Mouse (Mus musculus) ES-Bruce4 (cell line): ENCODE results near the gene Onecut1. TPM values are rescaled to one million over a fixed set of nuclear protein-coding genes. Genes with fewer than 3 reads are reported as not detected.

Experiments used
- H3K27ac ChIP-seq: 2 replicates; pipeline ENCODE4 v1.5.1; 2012; ENCODE audit warnings: low read length, inconsistent platforms; ENCODE audit not compliant: insufficient read depth
- H3K27me3 ChIP-seq: 2 replicates; pipeline ENCODE4 v1.6.1; 2012; ENCODE audit warnings: mild to moderate bottlenecking, low read length, inconsistent platforms; ENCODE audit not compliant: control insufficient read depth, poor library complexity, insufficient read depth, severe bottlenecking
- H3K36me3 ChIP-seq: 2 replicates; pipeline ENCODE4 v1.6.1; 2012; ENCODE audit warnings: inconsistent platforms, mild to moderate bottlenecking, low read length, moderate library complexity; ENCODE audit not compliant: control insufficient read depth, poor library complexity, insufficient read depth, severe bottlenecking
- H3K4me1 ChIP-seq: one replicate; pipeline ENCODE4 v1.8.1; 2011; ENCODE audit warnings: low read length; ENCODE audit not compliant: control insufficient read depth, insufficient read depth
- H3K4me3 ChIP-seq: 2 replicates; pipeline ENCODE4 v1.5.1; 2011; ENCODE audit warnings: low read depth, mild to moderate bottlenecking, low read length
- H3K9ac ChIP-seq: 2 replicates; pipeline ENCODE4 v1.6.1; 2012; ENCODE audit warnings: low read depth, mild to moderate bottlenecking, inconsistent platforms; ENCODE audit not compliant: poor library complexity, severe bottlenecking
- H3K9me3 ChIP-seq: replicated peaks from 2 replicates; pipeline ENCODE4 v1.6.1; 2012; ENCODE audit warnings: mild to moderate bottlenecking, low read length, inconsistent platforms; ENCODE audit not compliant: control insufficient read depth, poor library complexity, insufficient read depth, severe bottlenecking
- CTCF ChIP-seq: IDR thresholded peaks from one replicate; pipeline ENCODE4 v1.8.1; 2011; ENCODE audit warnings: low read depth, low read length
- EP300 ChIP-seq: IDR thresholded peaks from 2 replicates; pipeline ENCODE4 v1.6.1; 2011; ENCODE audit warnings: low read depth, low read length; ENCODE audit not compliant: insufficient read depth
- POLR2A ChIP-seq: IDR thresholded peaks from one replicate; pipeline ENCODE4 v1.8.1; 2011; ENCODE audit warnings: low read length; ENCODE audit not compliant: insufficient read depth
- polyA plus RNA-seq: library from polyadenylated mRNA; stranded (reverse); fragments of >200 nt; gene quantifications from 2 replicates; pipeline ENCODE4 v1.2.4, GENCODE M21; 2011; ENCODE audit warnings: low read depth; ENCODE audit not compliant: missing spikeins, insufficient read depth, insufficient read length

Onecut1 gene
- polyA plus RNA-seq, 1 experiment = not detected

DNA sequence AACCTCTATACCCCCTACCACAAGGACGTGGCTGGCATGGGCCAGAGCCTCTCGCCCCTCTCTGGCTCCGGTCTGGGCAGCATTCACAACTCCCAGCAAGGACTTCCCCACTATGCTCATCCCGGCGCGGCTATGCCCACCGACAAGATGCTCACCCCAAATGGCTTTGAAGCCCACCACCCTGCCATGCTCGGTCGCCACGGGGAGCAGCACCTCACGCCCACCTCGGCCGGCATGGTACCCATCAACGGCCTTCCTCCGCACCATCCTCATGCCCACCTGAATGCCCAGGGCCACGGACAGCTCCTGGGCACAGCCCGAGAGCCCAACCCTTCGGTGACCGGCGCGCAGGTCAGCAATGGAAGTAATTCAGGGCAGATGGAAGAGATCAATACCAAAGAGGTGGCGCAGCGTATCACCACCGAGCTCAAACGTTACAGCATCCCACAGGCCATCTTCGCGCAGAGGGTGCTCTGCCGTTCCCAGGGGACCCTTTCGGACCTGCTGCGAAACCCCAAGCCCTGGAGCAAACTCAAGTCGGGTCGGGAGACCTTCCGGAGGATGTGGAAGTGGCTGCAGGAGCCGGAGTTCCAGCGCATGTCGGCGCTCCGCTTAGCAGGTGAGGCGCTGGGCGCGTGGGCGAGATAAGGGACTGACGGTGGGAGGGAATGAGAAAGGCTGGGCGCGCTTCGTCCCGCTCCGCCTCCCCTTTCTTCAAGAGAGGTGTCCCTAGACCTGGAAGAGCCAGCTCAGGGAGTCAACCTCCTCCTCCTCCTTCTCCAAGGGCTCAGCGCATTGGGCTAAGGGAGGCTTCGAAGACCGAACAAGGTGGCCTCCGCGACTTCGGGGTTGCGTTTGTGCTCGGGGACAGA, 1.3 kb downstream of the Onecut1 start:
- H3K27ac ChIP-seq = no peak overlapping the region

DNA sequence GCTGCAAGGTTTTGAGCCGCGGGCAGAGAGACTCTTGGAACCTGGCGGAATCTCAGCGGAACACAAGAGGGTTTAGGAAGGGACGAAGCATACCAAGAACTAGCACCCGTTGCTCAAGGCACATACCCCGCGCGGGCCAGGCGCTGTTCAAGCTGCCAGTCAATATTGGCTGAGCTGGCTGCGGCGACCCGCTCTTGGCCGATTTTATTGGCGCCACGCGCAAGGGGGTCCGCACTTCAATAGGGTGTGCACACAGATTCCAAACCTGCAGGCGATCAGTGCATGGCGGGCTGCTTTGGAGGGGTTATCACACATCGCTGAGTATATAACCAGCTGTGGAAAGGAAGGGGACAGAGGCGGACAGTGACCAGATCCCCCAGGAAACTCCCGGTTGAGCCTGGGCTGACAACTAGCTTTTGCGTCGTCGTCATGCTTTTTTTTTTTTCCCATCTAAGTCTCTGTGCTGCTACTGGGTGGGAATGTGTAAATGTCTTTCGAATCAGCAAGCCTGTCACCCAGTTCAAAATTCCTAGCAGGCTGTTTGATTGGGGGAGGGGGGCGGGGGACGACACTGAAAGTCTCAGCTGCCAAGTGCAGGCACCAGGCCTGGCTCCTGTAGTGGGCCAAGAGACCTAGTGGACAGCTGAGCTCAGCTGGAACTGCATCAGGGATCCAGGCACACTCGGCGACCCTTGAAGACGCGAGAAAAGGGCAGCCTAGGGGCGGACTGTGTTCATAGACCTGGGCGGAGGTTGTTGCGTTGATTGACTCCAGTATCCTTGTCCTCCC, 2.1 kb downstream of the Onecut1 start:
- Histone ChIP-seq H3K9ac (no peak overlapping the region), H3K27me3 (peaks cover 13% of the 10 kb centered on the region), H3K36me3 (no peaks in the 10 kb centered on the region), H3K27ac (no peak overlapping the region), H3K4me1 (peaks cover 2% of the 10 kb centered on the region), H3K4me3 (peak overlapping the region; percentile 71), H3K9me3 (no peaks in the 10 kb centered on the region)
- no peak for TF ChIP-seq EP300
- TF ChIP-seq CTCF = no peak
- no peak for TF ChIP-seq POLR2A

More for the DNA sequence above, 1.3 kb downstream of the Onecut1 start:
- Histone ChIP-seq H3K9ac (no peak overlapping the region), H3K9me3 (no peaks in the 10 kb centered on the region), H3K4me3 (peak overlapping the region; percentile 71), H3K36me3 (no peaks in the 10 kb centered on the region), H3K4me1 (peaks cover 2% of the 10 kb centered on the region), H3K27me3 (peaks cover 15% of the 10 kb centered on the region)
- TF ChIP-seq EP300 (no peak), CTCF (no peak), POLR2A (no peak)

DNA sequence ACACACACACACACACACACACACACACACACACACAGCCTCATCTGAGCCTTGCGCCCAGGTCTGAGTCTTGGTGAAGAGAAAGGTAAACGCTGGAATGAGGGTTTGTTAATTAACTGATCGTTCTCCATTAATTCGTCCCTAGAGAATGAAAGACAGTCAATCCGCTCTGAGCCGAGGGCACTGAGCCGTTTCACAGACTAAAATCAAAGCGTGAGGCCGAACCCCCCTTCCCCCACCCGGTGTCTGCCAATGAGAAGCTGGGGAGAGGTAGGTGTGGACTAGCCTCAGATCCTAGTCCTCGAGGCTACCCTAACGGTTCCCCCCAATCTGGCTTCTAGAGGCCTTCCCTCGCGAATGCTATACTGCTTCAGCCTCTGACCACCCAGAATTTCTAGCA, 2.8 kb downstream of the Onecut1 start:
- TF ChIP-seq CTCF (no peak), EP300 (no peak), POLR2A (no peak)
- H3K36me3 ChIP-seq = no peaks in the 10 kb centered on the region
- H3K27ac ChIP-seq = no peak overlapping the region
- no peak overlapping the region for H3K9ac ChIP-seq
- peaks cover 13% of the 10 kb centered on the region for H3K27me3 ChIP-seq
- H3K4me3 ChIP-seq = no peak overlapping the region
- no peaks in the 10 kb centered on the region for H3K9me3 ChIP-seq
- H3K4me1 ChIP-seq = peaks cover 2% of the 10 kb centered on the region

DNA sequence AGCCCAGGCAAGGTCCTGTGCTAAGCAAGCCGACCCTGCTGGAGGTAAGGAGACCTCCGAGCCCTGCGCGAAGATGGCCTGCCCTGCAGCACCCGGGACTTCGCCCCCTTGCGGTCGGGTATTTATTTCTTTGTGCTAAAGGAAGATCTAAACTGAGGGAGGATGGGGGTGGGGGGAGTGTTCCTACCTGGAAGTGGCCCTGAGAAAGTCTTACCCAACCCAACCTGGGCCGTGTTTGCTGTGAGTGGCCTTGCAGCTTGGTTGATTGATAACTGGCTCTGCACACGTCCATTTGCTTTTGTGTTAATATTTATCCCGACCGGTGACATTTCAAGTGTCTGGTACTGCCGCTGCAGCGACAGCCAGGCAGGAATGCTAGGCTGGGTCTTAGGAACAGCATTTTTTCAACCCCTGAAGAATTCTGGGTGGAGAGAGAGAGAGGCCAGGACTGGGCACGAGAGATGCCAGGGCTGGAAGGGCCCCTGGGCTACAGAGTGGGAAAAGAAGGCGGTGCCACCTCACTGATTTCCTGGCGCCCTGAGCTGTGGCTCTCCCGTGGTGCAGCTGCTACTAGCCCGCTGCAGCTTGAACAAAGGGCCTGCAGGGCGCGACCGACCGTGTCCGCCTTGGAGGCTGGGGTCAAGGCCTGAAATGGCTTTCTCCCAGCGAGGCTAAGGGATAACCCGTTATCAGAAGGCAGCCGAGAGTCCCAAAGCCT, 5.0 kb downstream of the Onecut1 start:
- peaks cover 13% of the 10 kb centered on the region for H3K27me3 ChIP-seq
- no peak for TF ChIP-seq EP300
- TF ChIP-seq POLR2A = no peak
- no peak for TF ChIP-seq CTCF
- H3K4me1 ChIP-seq = no peaks in the 10 kb centered on the region
- no peaks in the 10 kb centered on the region for H3K9me3 ChIP-seq
- H3K9ac ChIP-seq = no peak overlapping the region
- H3K36me3 ChIP-seq = no peaks in the 10 kb centered on the region
- no peak overlapping the region for H3K27ac ChIP-seq
- no peak overlapping the region for H3K4me3 ChIP-seq

DNA sequence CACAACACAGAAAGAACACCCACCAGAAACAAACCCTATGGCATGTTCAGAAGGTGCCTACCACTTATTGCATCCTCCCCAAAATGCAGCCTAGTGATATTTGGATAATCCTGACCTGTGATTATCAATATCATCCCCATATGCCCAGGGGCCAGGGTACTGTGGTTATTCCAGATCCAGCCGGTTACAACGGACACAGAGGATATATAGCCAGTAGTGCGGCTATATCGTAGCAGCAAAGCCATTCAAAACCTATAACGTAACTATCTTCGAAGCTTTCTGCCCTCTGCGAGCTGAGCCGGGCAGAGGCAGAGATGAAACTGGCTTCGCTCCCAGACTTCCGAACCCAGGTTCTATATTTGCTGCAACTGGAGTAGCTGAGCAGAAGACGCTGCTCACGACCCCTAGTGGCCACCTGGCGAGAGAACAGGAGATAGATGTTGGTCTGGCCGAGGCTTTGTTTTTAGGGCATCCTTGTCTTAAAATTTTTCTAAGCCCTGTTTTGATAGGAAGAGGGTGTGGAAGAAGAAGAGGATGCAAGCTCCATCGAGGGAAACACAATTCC, 6.0 kb downstream of the Onecut1 start:
- Histone ChIP-seq H3K4me1 (no peaks in the 10 kb centered on the region), H3K9ac (no peak overlapping the region), H3K27ac (no peak overlapping the region), H3K9me3 (no peaks in the 10 kb centered on the region), H3K36me3 (no peaks in the 10 kb centered on the region), H3K4me3 (no peak overlapping the region), H3K27me3 (peaks cover 11% of the 10 kb centered on the region)
- TF ChIP-seq POLR2A = no peak
- peak; percentile 67 for TF ChIP-seq CTCF
- TF ChIP-seq EP300 = no peak
